Mouse (Mus musculus) T-helper 17 cell (primary cell): Measurements from ENCODE around the gene Atg101.

Source experiments
- in situ Hi-C, 2 experiments: fragments of 300-600 bp; cut with MboI, MseI; formaldehyde crosslinking; loops; 1 replicate in 1 of 2; 2 replicates in 1 of 2; pipeline ENCODE4 v1.15.1; 2025; ENCODE audit warnings: high pct_unique_total_duplicates in 2 of 2

The Atg101 gene

GRCm38 (mm10) chr15:101328876-101329563 is 44.9 kb downstream of the Atg101 start:
- in situ Hi-C loops, result loop anchor here (5.0 to 25.0 kb wide), 2 partner anchors 208 to 648 kb away; partner anchors contain the start of gene Krt84 (in 1 of the 2)

- in situ Hi-C loops, result loop anchor here (5.0 to 25.0 kb wide), 2 partner anchors 208 to 648 kb away; partner anchors contain the start of gene Krt84 (in 1 of the 2)
Observed at GRCm38 (mm10) chr15:101329564-101329892, 45.5 kb downstream of the Atg101 start.

- in situ Hi-C loops, result loop anchor here (10.0 to 25.0 kb wide), 2 partner anchors 206 to 434 kb away; partner anchors contain the start of gene Krt84 (in 1 of the 2)
Observed at GRCm38 (mm10) chr15:101331090-101331489, 47.0 kb downstream of the Atg101 start.

DNA sequence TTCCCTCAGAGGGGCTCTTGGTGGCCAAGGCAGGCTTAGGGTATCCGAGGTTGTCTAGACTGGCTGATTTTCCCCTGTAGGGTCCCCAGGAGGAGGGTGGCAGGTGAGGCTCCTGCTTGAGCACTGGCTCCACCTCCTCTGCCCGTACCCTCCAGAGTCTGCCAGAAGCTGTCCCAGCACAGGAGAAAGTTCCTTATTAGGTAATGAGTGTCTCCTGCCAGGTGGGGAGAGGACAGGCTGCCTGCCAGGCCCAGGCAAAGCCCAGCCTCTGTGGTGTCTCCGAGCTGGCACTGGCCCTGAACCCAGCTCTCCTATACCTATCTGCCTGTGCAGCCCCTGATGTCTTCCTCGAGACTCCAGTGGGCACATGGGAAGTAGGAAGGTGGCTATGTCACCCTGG is 48.3 kb downstream of the Atg101 start:
- in situ Hi-C loops, result loop anchor here (10.0 to 25.0 kb wide), 2 partner anchors 205 to 432 kb away; partner anchors contain the start of gene Krt84 (in 1 of the 2)

GRCm38 (mm10) chr15:101333165-101333564 is 49.1 kb downstream of the Atg101 start:
- in situ Hi-C loops, result loop anchor here (10.0 to 25.0 kb wide), 2 partner anchors 204 to 432 kb away; partner anchors contain the start of gene Krt84 (in 1 of the 2)

DNA sequence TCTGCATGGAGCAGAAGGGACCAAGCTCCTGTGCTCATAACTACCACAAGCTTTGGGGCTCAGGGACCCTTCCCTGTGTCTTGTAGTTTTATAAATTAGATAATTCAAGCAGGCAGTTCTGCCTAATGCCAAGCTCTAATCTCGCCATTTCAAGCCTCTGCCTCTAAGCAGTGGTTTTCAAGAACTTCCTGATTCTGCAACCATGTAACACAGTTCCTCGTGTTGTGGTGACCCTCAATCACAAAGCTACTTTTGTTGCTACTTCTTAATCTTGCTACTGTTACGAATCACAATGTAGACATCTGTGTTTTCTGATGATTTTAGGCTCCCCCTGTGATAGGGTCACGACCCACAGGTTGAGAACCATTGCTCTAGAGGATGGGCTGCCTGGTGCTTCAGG is 49.6 kb downstream of the Atg101 start:
- in situ Hi-C loops, result loop anchor here (10.0 to 25.0 kb wide), 2 partner anchors 204 to 431 kb away; partner anchors contain the start of gene Krt84 (in 1 of the 2)

DNA sequence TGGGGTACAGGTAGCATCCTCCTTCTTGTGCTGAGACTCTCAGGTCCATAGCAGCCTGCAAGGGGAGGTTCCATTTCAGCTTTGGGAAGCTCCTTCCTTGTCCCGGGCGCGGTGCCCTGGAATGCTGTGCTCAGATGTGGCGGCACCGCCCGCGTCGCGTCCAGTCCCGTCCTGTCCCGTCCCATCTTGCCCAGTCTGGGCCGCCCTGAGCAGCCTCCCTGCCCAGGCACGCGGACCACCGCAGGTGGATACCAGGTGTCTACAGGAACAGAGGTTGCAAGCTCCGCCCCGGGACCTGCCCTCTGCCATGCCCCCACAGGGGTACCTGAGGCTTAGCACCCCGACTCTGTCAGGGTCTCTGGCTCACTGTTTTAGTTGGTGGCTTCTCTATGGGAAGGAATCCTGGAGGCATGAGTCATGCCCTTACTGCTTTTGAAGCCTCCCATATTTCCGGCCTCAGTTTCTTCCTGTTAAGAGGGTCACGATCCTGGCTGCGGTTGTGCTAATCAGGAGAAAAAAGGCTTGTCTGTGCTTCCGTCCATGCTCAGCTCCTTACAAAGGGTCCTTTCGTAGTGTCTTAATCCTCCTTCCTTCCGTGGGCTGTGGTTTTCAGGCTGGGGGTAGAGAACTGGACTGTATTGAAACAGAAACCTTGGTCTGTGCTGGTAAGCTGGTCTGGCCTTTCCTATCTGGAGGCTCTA is 52.6 kb downstream of the Atg101 start:
- in situ Hi-C loops, result loop anchor here (10.0 to 25.0 kb wide), 2 partner anchors 201 to 428 kb away; partner anchors contain the start of gene Krt84 (in 1 of the 2)

- in situ Hi-C loops, result loop anchor here (10.0 to 25.0 kb wide), 2 partner anchors 199 to 426 kb away; partner anchors contain the start of gene Krt84 (in 1 of the 2)
Observed at GRCm38 (mm10) chr15:101338359-101338758, 54.3 kb downstream of the Atg101 start.

DNA sequence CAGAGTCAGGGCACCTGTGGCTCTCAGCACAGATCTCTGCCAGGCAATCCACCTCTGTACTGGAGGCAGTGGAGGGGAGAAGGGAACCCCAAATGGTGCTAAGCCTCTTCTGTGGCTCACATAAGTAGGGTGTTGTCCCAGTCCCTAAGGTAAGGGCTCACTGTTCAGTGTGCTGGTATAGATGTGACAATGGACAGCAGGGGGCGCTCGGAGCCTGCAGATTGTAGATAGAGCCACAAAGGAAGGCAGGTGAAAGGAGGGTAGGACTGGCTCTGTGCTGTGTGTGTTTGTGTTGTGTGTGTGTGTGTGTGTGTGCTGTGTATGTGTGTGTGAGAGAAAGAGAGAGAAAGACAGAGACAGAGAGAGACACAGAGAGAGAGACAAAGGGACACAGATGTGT is 55.5 kb downstream of the Atg101 start:
- in situ Hi-C loops, result loop anchor here (10.0 to 25.0 kb wide), 2 partner anchors 198 to 425 kb away; partner anchors contain the start of gene Krt84 (in 1 of the 2)
